Mouse (Mus musculus): ENCODE results near the gene Gm20458. TPM values are rescaled to one million over a fixed set of nuclear protein-coding genes. Genes with fewer than 3 reads are reported as not detected.

The Gm20458 gene
- polyA plus RNA-seq, 1 experiment, result 22.1 TPM

DNA sequence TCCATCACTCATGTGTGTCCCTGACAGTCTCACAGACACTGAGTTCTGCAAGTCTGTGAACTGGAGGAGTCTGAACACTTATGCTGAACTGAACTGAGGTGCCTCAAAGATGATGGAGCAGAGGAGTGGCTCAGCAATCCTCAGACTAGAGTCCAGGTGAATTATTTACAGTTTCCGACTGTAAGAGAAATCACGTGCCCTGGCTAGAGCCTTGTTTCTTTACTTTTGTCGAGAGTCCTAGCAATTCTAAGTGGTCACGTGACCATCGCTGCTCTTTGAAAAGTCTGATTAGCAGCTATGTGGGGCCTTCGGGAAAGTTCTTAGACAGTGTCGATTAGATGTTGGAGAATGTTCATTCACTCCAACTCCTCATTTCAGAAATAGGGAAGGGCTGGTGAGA, 2.8 kb upstream of the Gm20458 start:
- Histone ChIP-seq H3K36me3 (ENCODE audit: control insufficient read depth, insufficient read depth, low read length) (no peaks in the 10 kb centered on the region), H3K4me3 (ENCODE audit: insufficient read depth, low read depth, low read length) (peak overlapping the region; percentile 31; the same call in 1 of the 2 replicates), H3K4me1 (ENCODE audit: control insufficient read depth, insufficient read depth, low read length) (peaks cover 49% of the 10 kb centered on the region), H3K27me3 (replicated peaks; ENCODE audit: control insufficient read depth, insufficient read depth, low read length) (no peaks in the 10 kb centered on the region), H3K27ac (ENCODE audit: insufficient read depth, low read depth, low read length) (peak overlapping the region; percentile 99)
- 26% methylated on average over 7 of the region's 7 CpGs for WGBS
- DNase-seq, result peak; percentile 93
- TF ChIP-seq CTCF (conservative IDR thresholded peaks at IDR 0.05; ENCODE audit: insufficient read depth, insufficient read length, low read depth, low read length) (no peak), POLR2A (IDR thresholded peaks at IDR 0.05; ENCODE audit: low read depth, low read length) (no peak)

DNA sequence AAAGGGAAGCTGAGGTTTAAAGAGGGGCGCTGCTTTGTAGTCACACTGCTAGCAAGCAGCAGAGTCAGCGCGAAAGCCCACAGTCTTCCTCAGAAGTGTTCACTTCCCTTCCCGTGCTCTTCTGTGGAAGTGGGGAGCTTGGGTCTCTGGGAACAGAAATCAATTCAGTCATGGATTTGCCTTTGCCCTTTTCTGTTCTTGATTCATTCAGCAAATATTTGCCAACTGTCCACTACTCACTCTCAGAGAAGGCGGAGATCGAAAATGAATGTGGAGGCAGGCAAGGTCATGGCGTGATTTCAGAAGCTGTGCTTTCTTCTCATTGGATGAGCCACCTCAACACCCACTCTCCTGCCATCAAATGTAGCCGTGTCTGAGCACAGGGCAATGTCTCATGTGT, 2.2 kb upstream of the Gm20458 start:
- Histone ChIP-seq H3K4me3 (ENCODE audit: insufficient read depth, low read depth, low read length) (no peak overlapping the region), H3K36me3 (ENCODE audit: control insufficient read depth, insufficient read depth, low read length) (no peaks in the 10 kb centered on the region), H3K4me1 (ENCODE audit: control insufficient read depth, insufficient read depth, low read length) (peaks cover 43% of the 10 kb centered on the region), H3K27me3 (replicated peaks; ENCODE audit: control insufficient read depth, insufficient read depth, low read length) (no peaks in the 10 kb centered on the region), H3K27ac (ENCODE audit: insufficient read depth, low read depth, low read length) (peak overlapping the region; percentile 84)
- TF ChIP-seq CTCF (conservative IDR thresholded peaks at IDR 0.05; ENCODE audit: insufficient read depth, insufficient read length, low read depth, low read length) (no peak), POLR2A (IDR thresholded peaks at IDR 0.05; ENCODE audit: low read depth, low read length) (no peak)
- peak; percentile 82 for DNase-seq
- 57% methylated on average over 8 of the region's 8 CpGs for WGBS

DNA sequence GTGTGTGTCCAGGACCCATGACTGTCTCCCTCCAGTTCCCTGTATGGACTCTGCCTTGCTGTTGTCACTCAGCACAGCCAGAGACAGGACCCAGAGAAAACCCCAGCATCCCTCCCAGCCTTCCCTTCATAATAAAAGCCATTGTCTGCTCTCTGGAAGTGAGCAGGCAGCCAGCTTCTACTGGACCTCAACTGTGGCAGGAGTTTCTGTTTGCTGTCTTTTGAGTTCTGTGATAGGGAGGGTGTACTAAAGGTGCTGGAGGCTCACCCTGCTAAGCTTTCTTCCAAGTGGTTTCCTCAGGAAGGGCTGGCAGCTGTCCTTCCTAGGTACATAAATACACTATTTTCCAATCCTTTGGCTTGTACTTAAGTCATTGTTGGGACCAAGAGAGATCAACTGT, 4.4 kb downstream of the Gm20458 start:
- TF ChIP-seq POLR2A (IDR thresholded peaks at IDR 0.05; ENCODE audit: low read depth, low read length), result no peak
- TF ChIP-seq CTCF (conservative IDR thresholded peaks at IDR 0.05; ENCODE audit: insufficient read depth, insufficient read length, low read depth, low read length), result no peak
- DNase-seq, result no peak
- no peak overlapping the region for H3K27ac ChIP-seq (ENCODE audit: insufficient read depth, low read depth, low read length)
- H3K4me1 ChIP-seq (ENCODE audit: control insufficient read depth, insufficient read depth, low read length), result peaks cover 6% of the 10 kb centered on the region; the same call in 1 of the 2 replicates
- no peaks in the 10 kb centered on the region for H3K27me3 ChIP-seq (replicated peaks; ENCODE audit: control insufficient read depth, insufficient read depth, low read length)
- no peaks in the 10 kb centered on the region for H3K36me3 ChIP-seq (ENCODE audit: control insufficient read depth, insufficient read depth, low read length)
- H3K4me3 ChIP-seq (ENCODE audit: insufficient read depth, low read depth, low read length), result no peak overlapping the region

DNA sequence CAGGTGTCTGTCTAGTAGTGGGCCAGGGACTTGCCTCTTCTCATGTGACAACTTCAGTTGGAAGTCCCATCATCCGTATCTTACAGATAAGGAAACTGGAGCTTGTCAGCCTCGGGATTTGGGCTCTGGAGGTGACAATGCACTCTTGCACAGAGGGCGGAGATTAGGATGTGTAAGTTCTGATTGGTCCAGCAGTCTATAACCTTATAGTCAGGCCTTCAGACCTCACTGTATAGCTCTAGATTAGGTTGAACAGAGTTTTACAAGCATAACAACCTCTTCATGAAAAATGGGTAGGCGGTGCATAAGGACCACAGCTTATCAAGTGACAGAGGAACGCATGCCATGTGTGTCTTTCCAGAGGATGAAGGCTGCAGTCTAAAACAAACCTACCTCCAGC, 6.0 kb downstream of the Gm20458 start:
- no peaks in the 10 kb centered on the region for H3K36me3 ChIP-seq (ENCODE audit: control insufficient read depth, insufficient read depth, low read length)
- no peak for TF ChIP-seq CTCF (conservative IDR thresholded peaks at IDR 0.05; ENCODE audit: insufficient read depth, insufficient read length, low read depth, low read length)
- no peak for TF ChIP-seq POLR2A (IDR thresholded peaks at IDR 0.05; ENCODE audit: low read depth, low read length)
- no peak overlapping the region for H3K27ac ChIP-seq (ENCODE audit: insufficient read depth, low read depth, low read length)
- H3K4me1 ChIP-seq (ENCODE audit: control insufficient read depth, insufficient read depth, low read length), result peaks cover 4% of the 10 kb centered on the region; the same call in 1 of the 2 replicates
- no peak for DNase-seq
- H3K27me3 ChIP-seq (replicated peaks; ENCODE audit: control insufficient read depth, insufficient read depth, low read length), result no peaks in the 10 kb centered on the region
- 79% methylated on average over 5 of the region's 5 CpGs for WGBS
- H3K4me3 ChIP-seq (ENCODE audit: insufficient read depth, low read depth, low read length), result no peak overlapping the region

DNA sequence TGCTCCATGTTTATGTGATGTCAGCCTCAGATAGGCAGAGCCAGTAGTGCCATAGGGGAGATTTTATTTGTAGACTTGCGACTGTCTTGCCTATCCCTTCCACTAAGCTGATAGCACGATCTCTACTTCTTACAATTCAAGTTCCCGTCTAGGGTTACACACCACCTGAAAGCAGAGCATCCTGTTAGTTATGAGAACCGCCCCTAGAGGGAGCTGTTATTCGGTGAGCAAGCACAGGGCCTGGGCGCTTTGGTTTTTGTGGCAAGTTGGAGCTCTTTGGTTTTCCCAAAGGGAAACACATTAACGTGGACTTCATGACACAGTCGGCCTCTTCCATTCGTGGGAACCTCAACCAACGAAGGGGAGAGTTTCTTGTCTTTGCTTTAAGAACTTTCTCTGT, 9.5 kb downstream of the Gm20458 start:
- H3K36me3 ChIP-seq (ENCODE audit: control insufficient read depth, insufficient read depth, low read length), result no peaks in the 10 kb centered on the region
- H3K4me1 ChIP-seq (ENCODE audit: control insufficient read depth, insufficient read depth, low read length), result no peaks in the 10 kb centered on the region
- WGBS, result 28% methylated on average over 10 of the region's 10 CpGs
- H3K4me3 ChIP-seq (ENCODE audit: insufficient read depth, low read depth, low read length), result no peak overlapping the region
- H3K27me3 ChIP-seq (replicated peaks; ENCODE audit: control insufficient read depth, insufficient read depth, low read length), result no peaks in the 10 kb centered on the region
- no peak for TF ChIP-seq POLR2A (IDR thresholded peaks at IDR 0.05; ENCODE audit: low read depth, low read length)
- TF ChIP-seq CTCF (conservative IDR thresholded peaks at IDR 0.05; ENCODE audit: insufficient read depth, insufficient read length, low read depth, low read length), result peak; percentile 73
- H3K27ac ChIP-seq (ENCODE audit: insufficient read depth, low read depth, low read length), result no peak overlapping the region
- DNase-seq, result peak; percentile 82

DNA sequence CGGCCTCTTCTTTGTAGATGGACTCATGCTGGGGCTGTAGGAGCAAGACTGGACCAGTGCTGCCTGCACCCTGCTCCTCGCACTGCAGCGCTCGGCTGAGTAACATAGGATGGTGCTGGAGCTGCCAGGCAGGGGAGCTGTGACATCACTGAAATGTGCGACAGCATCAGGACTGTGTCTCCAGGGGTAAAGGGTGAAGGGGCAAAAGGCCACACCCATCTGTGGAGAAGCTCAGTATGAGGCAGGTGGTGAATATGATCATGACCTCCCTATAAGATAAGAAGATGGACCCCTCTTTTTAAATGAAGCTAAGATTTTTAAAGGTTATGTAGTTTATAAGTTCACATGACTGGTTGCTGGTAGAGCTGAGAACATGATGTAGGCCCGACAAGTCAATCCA, 12.9 kb downstream of the Gm20458 start, which contains the start of gene Trp53tg5:
Gene Trp53tg5 (minus strand): TSS at position 101 of the 400 bp plus-strand sequence.
- no peak within 1 kb of the TSS for H3K4me3 ChIP-seq (ENCODE audit: insufficient read depth, low read depth, low read length)
- 87% methylated on average over 6 of the region's 6 CpGs for WGBS
- TF ChIP-seq POLR2A (IDR thresholded peaks at IDR 0.05; ENCODE audit: low read depth, low read length) (no peak), CTCF (conservative IDR thresholded peaks at IDR 0.05; ENCODE audit: insufficient read depth, insufficient read length, low read depth, low read length) (no peak)

DNA sequence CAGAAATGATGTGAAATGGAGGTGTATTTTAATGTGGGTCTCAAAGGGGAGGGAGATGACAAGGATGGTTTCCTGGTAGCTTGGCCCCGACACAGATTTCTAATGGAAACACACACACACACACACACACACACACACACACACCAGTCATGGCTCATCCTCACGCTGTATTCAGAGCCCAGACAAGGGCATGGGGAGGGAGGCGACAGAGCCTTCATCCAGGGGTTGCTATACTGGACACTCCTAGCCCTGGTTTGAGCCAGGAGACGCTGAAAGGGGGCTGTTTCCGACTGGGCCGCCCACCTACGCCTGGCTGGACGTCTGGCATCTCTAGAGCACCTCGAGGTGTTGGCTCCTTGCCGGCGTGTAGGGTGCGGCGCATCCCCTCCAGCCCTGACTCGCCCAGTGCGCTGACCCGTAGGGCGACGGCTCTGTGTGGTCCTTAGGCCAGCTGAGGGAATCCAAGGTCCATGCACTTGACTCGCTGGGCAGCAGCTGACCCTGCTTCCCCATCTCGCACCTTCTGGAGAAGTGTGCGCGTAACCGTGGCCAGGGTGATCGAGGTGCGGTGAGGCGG, 25.0 kb downstream of the Gm20458 start, which contains the start of gene Dbndd2:
Gene Dbndd2 (plus strand): TSS at position 426 of the 577 bp plus-strand sequence.
- 1% methylated on average over 26 of the region's 26 CpGs for WGBS
- peak within 1 kb of the TSS; percentile 77 for H3K27ac ChIP-seq (ENCODE audit: insufficient read depth, low read depth, low read length)
- peak; percentile 81 for DNase-seq

More for the DNA sequence above, 12.9 kb downstream of the Gm20458 start, which contains the start of gene Trp53tg5:
- no peak for DNase-seq
- Histone ChIP-seq H3K27ac (ENCODE audit: insufficient read depth, low read depth, low read length) (no peak within 1 kb of the TSS), H3K36me3 (ENCODE audit: control insufficient read depth, insufficient read depth, low read length) (no peaks in the 10 kb centered on the region), H3K27me3 (replicated peaks; ENCODE audit: control insufficient read depth, insufficient read depth, low read length) (no peaks in the 10 kb centered on the region), H3K4me1 (ENCODE audit: control insufficient read depth, insufficient read depth, low read length) (no peaks in the 10 kb centered on the region)

More for the DNA sequence above, 25.0 kb downstream of the Gm20458 start, which contains the start of gene Dbndd2:
- Histone ChIP-seq H3K4me1 (ENCODE audit: control insufficient read depth, insufficient read depth, low read length) (no peaks in the 10 kb centered on the region; the same call in 1 of the 2 replicates), H3K36me3 (ENCODE audit: control insufficient read depth, insufficient read depth, low read length) (no peaks in the 10 kb centered on the region), H3K4me3 (ENCODE audit: insufficient read depth, low read depth, low read length) (peak within 1 kb of the TSS; percentile 77), H3K27me3 (replicated peaks; ENCODE audit: control insufficient read depth, insufficient read depth, low read length) (no peaks in the 10 kb centered on the region)
- TF ChIP-seq POLR2A (IDR thresholded peaks at IDR 0.05; ENCODE audit: low read depth, low read length) (no peak), CTCF (conservative IDR thresholded peaks at IDR 0.05; ENCODE audit: insufficient read depth, insufficient read length, low read depth, low read length) (no peak)

Measured in kidney, adult 2 months (tissue).